Mouse (Mus musculus) kidney, adult 8-10 months (tissue): ENCODE measurements around the gene Trim67.
A peak's percentile ranks its signal among the peaks of the same experiment; 100 is the strongest.

Source experiments
- DNase-seq, 2 experiments: peaks; one replicate each; pipeline ENCODE4 v3.0.0; 2022

The Trim67 gene

GRCm38 (mm10) chr8:124792708-124793107, at the start of gene Trim67:
Gene Trim67 (plus strand): TSS chr8:124793092.
- DNase-seq = peak in 1 of 2 experiments; percentile 22

GRCm38 (mm10) chr8:124746661-124747060, 46.2 kb upstream of the Trim67 start:
- DNase-seq = no peak

DNA sequence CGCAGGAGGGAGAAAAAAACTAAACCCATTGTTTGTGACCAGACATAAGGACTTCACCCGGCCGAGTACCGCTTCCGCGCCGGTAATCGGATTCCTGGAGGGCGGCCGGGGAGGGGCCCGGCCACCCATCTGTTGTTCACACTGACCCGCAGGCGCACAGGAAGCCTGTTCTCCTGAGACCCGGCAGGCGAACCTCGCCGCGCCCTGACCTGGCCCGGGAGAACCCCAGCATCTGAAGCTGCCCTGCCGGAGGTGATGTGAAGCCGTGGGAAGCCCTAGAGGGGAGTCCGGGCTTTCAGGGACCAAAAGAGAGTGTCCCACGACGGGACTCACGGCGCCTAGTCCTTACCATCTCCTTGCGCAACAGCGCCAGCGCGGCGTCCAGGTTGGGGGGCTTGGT, 41.7 kb upstream of the Trim67 start:
- no peak for DNase-seq

GRCm38 (mm10) chr8:124751709-124752173, 41.2 kb upstream of the Trim67 start, which contains the start of gene Fam89a:
Gene Fam89a (minus strand): TSS chr8:124751832.
- DNase-seq = peak in 1 of 2 experiments; percentile 21

- DNase-seq = no peak
These were observed 40.5 kb upstream of the Trim67 start for GRCm38 (mm10) chr8:124752325-124752862.

- peak in 1 of 2 experiments; percentile 43 for DNase-seq
These were observed 38.6 kb upstream of the Trim67 start for GRCm38 (mm10) chr8:124754101-124754791.

DNA sequence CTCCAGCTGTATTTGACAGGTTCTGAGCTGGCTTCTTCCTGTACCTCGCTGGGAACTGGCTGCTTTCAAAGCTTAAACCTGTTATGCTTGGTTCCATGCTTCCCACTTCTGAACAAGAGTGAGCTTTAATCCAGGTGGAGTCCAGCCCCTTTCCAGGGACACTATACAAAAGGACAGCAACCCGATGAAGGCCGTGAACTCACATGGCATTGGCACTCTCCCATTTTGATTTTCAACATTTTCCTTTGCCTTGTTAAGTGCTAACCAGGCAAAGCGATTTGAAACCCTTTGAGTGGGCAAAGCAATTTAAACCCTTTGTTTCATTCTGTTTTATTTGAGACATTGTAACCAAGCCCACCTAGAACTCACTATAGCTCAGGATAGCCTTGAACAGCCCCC, 38.1 kb upstream of the Trim67 start:
- DNase-seq = no peak

DNA sequence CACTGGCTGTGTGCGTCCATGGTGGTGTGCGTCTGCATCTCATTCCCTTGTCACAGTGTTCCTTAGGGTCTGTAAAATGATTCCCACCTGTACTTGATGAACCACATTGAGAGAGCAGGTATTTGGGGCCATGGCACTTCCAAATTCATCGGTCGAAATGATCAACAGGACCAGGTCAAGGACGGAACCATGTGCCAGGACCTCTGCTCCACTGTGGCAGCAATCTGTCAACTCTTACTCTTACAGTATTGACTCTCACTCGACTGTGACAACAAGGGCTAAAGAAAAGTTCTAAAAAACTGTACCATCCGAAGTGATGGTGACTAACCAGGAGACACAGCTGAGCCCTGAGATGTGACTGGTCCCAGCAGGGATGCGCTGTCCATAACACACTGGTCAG, 37.4 kb upstream of the Trim67 start:
- DNase-seq = no peak

DNA sequence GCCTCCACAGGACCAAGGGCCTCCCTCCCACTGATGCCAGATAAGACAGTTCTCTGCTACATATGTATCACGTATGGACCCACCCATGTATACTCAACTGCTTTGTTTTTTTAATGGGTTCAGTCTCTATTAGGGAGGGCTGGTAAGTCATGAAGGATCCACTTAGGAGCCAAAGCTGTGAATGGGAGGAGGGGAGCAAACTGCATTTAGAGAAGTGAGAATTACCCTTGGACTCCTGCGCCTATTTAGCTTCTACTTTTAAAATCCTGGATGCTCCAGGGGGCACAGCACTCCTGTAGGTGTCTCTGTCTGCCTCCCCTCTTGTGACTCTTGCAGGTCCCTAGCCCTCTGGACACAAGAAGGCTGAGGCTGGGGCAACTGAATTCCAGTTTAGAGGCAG, 36.7 kb upstream of the Trim67 start:
- DNase-seq = no peak

GRCm38 (mm10) chr8:124756601-124757000, 36.3 kb upstream of the Trim67 start:
- DNase-seq = no peak

DNA sequence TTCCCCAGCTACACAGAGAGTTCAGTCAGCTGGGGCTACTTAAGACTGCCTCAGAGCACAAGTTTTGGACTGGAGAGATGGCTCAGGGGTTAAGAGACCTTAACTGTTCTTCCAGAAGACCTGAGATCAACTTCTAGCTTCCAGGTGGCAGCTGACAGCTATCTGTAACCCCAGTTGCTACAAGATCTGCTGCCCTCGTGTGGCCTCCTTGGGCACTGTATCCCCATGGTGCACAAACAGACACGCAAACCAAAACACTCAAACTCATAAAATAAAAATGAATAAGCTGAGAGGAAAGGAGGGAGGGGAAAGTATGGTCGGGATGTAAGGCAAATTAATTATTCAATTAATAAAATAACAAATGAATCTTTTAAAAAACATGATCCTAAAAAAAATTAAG, 34.3 kb upstream of the Trim67 start:
- DNase-seq = peak in 1 of 2 experiments; percentile 48

GRCm38 (mm10) chr8:124763061-124763460, 29.8 kb upstream of the Trim67 start:
- DNase-seq = no peak

DNA sequence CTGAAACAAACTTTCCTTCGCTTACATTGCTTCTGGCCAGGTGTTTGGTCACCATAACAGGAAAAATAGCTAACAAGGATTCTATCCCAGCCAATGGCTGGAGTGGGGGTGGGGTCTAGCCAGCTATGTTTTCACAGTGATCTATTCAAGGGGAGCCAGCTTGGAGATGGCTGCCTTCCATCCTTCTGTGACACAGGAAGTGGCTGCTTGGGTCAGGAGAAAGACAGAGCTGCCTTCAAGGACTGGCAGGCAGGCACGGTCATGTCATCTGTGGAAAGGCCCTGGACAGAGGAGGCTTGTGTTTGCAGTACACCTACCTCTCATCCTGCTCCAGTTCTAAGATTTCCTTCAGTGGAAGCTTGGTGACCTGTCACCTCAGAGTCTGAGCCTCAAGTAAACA, 20.5 kb upstream of the Trim67 start:
- DNase-seq = no peak

DNA sequence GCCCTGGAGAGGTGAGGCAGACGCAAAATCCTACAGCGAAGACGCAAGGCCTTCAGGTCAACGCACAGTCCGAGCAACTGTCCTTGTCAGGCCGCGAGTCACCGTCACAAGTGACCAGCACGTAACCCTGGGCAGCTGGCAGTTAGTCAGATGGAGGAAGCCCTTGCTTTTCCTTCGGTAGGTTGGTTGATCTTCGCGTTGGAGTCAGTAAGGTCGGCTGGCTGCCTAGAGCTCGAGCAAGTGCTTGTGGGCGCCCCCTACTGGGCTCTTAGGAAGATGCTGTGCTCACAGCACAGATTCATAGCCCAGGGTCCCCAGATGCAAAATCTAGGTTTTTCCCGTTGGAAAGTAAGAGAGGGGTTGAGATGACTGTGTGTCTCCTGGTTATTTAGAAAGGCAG, 17.2 kb upstream of the Trim67 start:
- DNase-seq = peak; percentile 49 to 77

- DNase-seq = no peak
These were observed 12.7 kb upstream of the Trim67 start for GRCm38 (mm10) chr8:124780236-124780635.

DNA sequence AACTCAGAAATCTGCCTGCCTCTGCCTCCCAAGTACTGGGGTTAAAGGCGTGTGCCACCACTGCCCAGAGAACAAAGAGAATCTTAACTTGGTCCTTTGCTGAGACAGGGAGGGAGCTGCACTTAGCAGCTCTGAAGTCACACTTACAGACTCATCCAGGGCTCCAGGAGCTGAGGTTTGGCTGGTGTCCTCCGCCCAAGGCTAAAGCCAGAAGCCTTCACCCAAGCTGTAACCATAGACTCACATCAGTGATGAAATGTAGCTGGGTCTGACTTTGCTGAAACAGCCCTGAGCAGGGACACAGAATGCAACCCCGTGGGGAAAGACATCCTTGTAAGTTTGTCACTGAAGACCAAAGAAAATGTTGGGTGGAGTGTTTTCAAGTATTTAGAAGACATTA, 10.5 kb upstream of the Trim67 start:
- DNase-seq = no peak

DNA sequence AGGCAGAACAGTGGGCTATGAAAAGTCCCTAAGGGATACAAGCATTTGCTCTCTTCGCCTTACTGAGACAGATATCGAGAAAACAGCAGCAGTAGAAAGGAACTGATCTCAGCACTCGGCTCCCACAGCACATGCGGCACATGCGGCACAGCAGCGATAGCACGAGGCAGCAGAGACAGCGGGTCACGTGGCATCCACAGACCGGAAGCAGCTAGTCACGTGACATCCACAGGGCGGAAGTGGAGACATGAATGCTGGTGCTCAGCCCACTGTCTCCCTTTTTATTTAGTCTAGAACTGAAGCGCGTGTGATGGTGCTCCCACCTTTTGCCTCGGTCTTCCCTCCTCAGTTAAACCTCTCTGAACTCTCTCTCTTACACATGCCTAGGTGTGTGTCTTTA, 9.7 kb upstream of the Trim67 start:
- no peak for DNase-seq

DNA sequence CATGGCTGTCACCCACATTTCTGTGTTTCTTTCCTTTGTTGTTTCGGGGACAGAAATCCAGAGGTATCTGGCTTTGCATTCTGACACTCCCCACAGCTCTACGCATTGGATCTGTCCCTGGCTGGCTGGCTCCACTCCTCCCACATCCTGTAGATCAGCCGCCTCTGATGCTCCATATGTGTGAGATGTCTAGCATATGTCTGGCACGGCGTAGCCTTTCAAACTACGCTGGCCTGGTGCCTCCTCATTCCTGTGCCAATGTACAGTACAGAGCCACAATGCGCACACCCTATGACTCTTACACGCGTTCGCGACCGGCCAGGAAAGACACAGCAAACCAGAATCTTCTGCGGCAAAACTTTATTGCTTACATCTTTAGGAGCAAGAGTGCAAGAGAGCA, 8.3 kb upstream of the Trim67 start:
- DNase-seq = no peak

DNA sequence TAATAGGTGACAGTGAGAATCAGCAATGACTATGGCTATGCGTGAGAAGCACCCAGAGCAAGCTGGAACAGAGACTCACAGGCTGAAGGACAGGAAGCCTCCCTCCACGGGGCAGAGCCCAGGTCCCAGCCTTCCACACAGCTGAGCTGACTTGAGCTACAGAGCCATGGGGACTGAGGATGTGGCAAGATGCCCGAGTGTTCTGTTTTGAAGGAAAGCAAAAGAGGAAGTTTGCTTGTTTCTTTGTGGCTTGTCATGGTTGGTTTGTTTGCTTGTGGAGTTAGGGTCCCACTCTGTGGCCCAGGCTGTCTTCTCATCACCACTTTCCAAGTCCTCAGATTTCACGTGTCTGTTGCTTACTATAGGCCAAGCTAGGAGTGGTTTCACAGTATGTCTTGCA, 2.2 kb upstream of the Trim67 start:
- DNase-seq = no peak

DNA sequence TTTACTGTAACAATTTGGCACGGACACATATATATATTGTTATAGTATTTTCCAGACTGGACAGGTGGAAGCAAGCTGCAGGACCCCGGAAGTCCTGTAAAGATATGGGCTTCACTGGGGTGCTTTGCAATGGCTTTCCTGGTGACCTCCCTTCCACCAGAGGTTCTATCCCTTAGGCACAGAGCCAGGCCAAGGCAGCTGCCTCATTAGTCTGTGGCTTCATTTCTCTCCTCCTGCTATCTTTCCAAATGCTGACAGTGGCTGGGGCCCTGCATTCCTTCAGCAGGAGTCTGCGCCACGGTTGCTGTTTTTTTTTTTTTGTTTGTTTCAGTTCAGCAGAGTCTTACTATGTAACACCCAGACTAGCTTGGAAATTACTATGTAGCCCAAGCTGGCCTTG, 1.1 kb upstream of the Trim67 start:
- DNase-seq = no peak

DNA sequence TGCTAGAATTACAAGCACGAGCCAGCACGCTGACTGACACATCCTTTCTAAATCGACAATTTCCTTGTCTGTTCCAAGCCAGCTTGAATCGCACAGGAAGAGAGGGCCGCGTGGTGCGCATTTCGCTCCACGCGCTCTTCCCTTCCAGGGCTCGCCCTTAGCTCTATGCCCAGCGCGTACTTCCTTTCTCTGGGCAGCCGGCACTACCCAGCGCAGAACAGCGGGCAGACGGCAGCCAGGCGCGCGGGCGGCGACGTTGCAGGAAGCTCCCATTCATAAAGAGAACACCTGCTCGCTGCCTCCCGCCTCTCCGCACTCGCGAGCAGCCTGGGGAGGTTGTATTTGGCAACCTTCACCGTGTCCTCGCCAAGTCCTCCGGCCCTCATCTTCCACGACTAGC, 706 bp upstream of the Trim67 start:
- DNase-seq = no peak

- DNase-seq = peak; percentile 77 to 89
These were observed 320 bp downstream of the Trim67 start for GRCm38 (mm10) chr8:124793172-124793651.

- DNase-seq = no peak
These were observed 981 bp downstream of the Trim67 start for GRCm38 (mm10) chr8:124793661-124794485.

- DNase-seq = peak in 1 of 2 experiments; percentile 27
These were observed 1.5 kb downstream of the Trim67 start for GRCm38 (mm10) chr8:124794486-124794780.
